Comparison of ENCODE assay signal across 25 mouse cellular contexts in the genomic region with DNA sequence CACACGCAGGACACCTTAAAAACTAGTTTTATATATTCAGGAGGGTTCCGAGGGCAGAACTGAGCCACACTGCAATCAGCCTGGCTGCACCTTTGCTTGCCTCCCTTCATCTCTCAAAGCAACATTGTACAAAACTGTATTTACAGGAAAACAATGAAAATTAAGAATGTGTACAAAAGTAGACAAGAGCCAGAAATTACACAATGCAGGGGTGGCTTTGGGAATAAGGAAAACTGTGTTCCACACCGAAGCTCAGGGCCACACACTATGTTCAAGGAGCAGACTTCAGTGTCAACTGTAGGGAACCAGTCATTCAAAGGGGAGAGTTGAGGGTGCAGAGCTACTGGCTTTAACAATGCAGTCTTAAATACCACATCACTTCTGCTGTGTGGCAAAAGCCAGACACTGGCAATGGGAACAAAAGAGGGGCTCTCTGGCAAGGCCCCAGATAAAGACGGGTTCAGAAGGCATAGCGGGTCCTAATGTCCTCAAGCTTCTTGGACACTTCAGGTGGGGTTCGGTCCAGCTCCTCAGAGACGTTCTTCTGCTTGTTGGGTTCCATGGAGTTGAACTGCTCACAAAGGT. TPM values are rescaled to one million over a fixed set of nuclear protein-coding genes. Genes with fewer than 3 reads are reported as not detected.
DNase-seq lines count a peak whose midpoint lies in the region; ATAC-seq and TF ChIP-seq lines count a peak whose summit lies in the region.
"Had no signal": no experiment of that assay in that cellular context is flagged by ENCODE, and none has a peak within 500 bp of the region (broad histone marks: within the 10 kb centered on the region; RNA-seq: fewer than 3 reads in every experiment).

No protein-coding gene starts in this region.

- 83% methylated on average over 7 of the region's 7 CpGs for WGBS in heart, embryonic 15.5 days
- 79% methylated on average over 7 of the region's 7 CpGs for WGBS in kidney, postnatal 0 days
- WGBS in stomach, embryonic 16.5 days: 82% methylated on average over 7 of the region's 7 CpGs

- H3K9me3 ChIP-seq in heart, embryonic 15.5 days (replicated peaks): no peaks in the 10 kb centered on the region
- H3K9me3 ChIP-seq in kidney, postnatal 0 days (replicated peaks; ENCODE audit: low read length): no peaks in the 10 kb centered on the region
- no peaks in the 10 kb centered on the region for H3K9me3 ChIP-seq in stomach, embryonic 16.5 days (replicated peaks; ENCODE audit: control insufficient read depth, low read length)
- H3K9me3 ChIP-seq: forebrain, embryonic 12.5 days; hindbrain, embryonic 10.5 days; liver, embryonic 15.5 days; lung, embryonic 15.5 days; megakaryocyte, embryonic 14.5 days; midbrain, embryonic 12.5 days; neural tube, embryonic 12.5 days had no signal

- no peak overlapping the region for H3K9ac ChIP-seq in heart, embryonic 15.5 days
- no peak overlapping the region for H3K9ac ChIP-seq in kidney, postnatal 0 days (ENCODE audit: low read depth, low read length)
- H3K9ac ChIP-seq in stomach, embryonic 16.5 days (ENCODE audit: low read length): no peak overlapping the region
- H3K9ac ChIP-seq: forebrain, embryonic 12.5 days; liver, embryonic 15.5 days; lung, embryonic 15.5 days; midbrain, embryonic 12.5 days; neural tube, embryonic 12.5 days had no signal

- H3K4me1 ChIP-seq in heart, embryonic 15.5 days (replicated peaks): peaks cover 27% of the 10 kb centered on the region
- peaks cover 7% of the 10 kb centered on the region; the same call in 1 of the 2 replicates for H3K4me1 ChIP-seq in kidney, postnatal 0 days (replicated peaks; ENCODE audit: insufficient read depth, low read length)
- H3K4me1 ChIP-seq in brown adipose tissue, adult 24 weeks (ENCODE audit: control insufficient read depth, insufficient read depth, insufficient read length, low read length): peaks cover 20% of the 10 kb centered on the region
- H3K4me1 ChIP-seq in stomach, embryonic 16.5 days (ENCODE audit: control insufficient read depth, insufficient read depth, low read length): peaks cover 18% of the 10 kb centered on the region
- H3K4me1 ChIP-seq: forebrain, embryonic 12.5 days; liver, embryonic 15.5 days; midbrain, embryonic 12.5 days; neural tube, embryonic 12.5 days had no signal

- H3K4me3 ChIP-seq in heart, embryonic 15.5 days: no peak overlapping the region
- H3K4me3 ChIP-seq in kidney, postnatal 0 days (replicated peaks; ENCODE audit: low read depth, low read length): no peak overlapping the region
- H3K4me3 ChIP-seq in brown adipose tissue, adult 24 weeks (ENCODE audit: insufficient read depth, low read depth, low read length): no peak overlapping the region
- no peak overlapping the region for H3K4me3 ChIP-seq in stomach, embryonic 16.5 days (replicated peaks; ENCODE audit: low read length)
- H3K4me3 ChIP-seq: forebrain, embryonic 12.5 days; hindbrain, embryonic 10.5 days; liver, embryonic 15.5 days; lung, embryonic 15.5 days; megakaryocyte, embryonic 14.5 days; midbrain, embryonic 12.5 days; myocyte; neural tube, embryonic 12.5 days had no signal

- H3K27me3 ChIP-seq in heart, embryonic 15.5 days: no peaks in the 10 kb centered on the region
- no peaks in the 10 kb centered on the region for H3K27me3 ChIP-seq in kidney, postnatal 0 days (ENCODE audit: insufficient read depth, low read length)
- H3K27me3 ChIP-seq in stomach, embryonic 16.5 days (ENCODE audit: control insufficient read depth, insufficient read depth, low read length): no peaks in the 10 kb centered on the region
- H3K27me3 ChIP-seq: forebrain, embryonic 12.5 days; liver, embryonic 15.5 days; lung, embryonic 15.5 days; megakaryocyte, embryonic 14.5 days; midbrain, embryonic 12.5 days; neural tube, embryonic 12.5 days had no signal

- no peak for DNase-seq in heart, adult 9 months (ENCODE audit: low spot score in 2 of 2)
- no peak for DNase-seq in kidney, postnatal 0 days (ENCODE audit: low spot score)
- DNase-seq in kidney, postnatal 4 days: no peak
- DNase-seq in thymus, postnatal 10 days (ENCODE audit: low spot score in 2 of 2): no peak
- DNase-seq: B cell, adult 2 months; cerebellum, adult 2 months; cerebellum, postnatal 14 days; gastrocnemius, postnatal 36 days; kidney, adult 18-20 months; right cerebral cortex, adult 18-20 months; spleen, adult 18-20 months; thymus, postnatal 14 days had no signal

- peak overlapping the region; percentile 10; the same call in 1 of the 2 replicates for H3K27ac ChIP-seq in heart, embryonic 15.5 days
- peak overlapping the region; percentile 47 for H3K27ac ChIP-seq in kidney, postnatal 0 days
- H3K27ac ChIP-seq in brown adipose tissue, adult 24 weeks (replicated peaks; ENCODE audit: low read depth, low read length): peak overlapping the region; percentile 20; the same call in 1 of the 2 replicates
- H3K27ac ChIP-seq in stomach, embryonic 16.5 days (ENCODE audit: low read length): 0 out of 2 replicates have a peak overlapping the region, but pooled peaks have one; percentile 4
- H3K27ac ChIP-seq: forebrain, embryonic 12.5 days; hindbrain, embryonic 10.5 days; liver, embryonic 15.5 days; lung, embryonic 15.5 days; midbrain, embryonic 12.5 days; neural tube, embryonic 12.5 days had no signal

- no peak for TF ChIP-seq CTCF in kidney, postnatal 0 days (IDR thresholded peaks at IDR 0.05; ENCODE audit: low read depth)

- H3K36me3 ChIP-seq in heart, embryonic 15.5 days: peaks cover 66% of the 10 kb centered on the region
- peaks cover 58% of the 10 kb centered on the region for H3K36me3 ChIP-seq in kidney, postnatal 0 days (ENCODE audit: insufficient read depth, low read length)
- H3K36me3 ChIP-seq in stomach, embryonic 16.5 days (ENCODE audit: control insufficient read depth, insufficient read depth, low read length): peaks cover 22% of the 10 kb centered on the region

- H3K4me2 ChIP-seq in heart, embryonic 15.5 days: no peak overlapping the region
- H3K4me2 ChIP-seq in kidney, postnatal 0 days (ENCODE audit: low read length): no peak overlapping the region
- no peak overlapping the region for H3K4me2 ChIP-seq in stomach, embryonic 16.5 days (ENCODE audit: low read depth, low read length)
- H3K4me2 ChIP-seq: forebrain, embryonic 12.5 days; liver, embryonic 15.5 days; lung, embryonic 15.5 days; midbrain, embryonic 12.5 days; neural tube, embryonic 12.5 days had no signal

- ATAC-seq in heart, embryonic 15.5 days (replicated peaks; ENCODE audit: insufficient number of reproducible peaks, insufficient read depth, low FRiP score, low read depth): no peak
- ATAC-seq in kidney, postnatal 0 days (replicated peaks; ENCODE audit: low FRiP score, low read depth): no peak
- no peak for ATAC-seq in stomach, embryonic 16.5 days (ENCODE audit: insufficient read depth, low FRiP score)
- ATAC-seq: hindbrain, embryonic 16.5 days had no signal

RNA-seq across cellular contexts. Expression of a gene that starts 4.8 kb away (rescaled TPM):
- polyA plus RNA-seq in heart, embryonic 15.5 days (2015; fragmentation: Nextera tagmentation; extraction: Ambion mirVana): 0.94 and 1.6 TPM in 2 replicates
- polyA plus RNA-seq in kidney, postnatal 0 days (2015; fragmentation: Nextera tagmentation; extraction: Ambion mirVana): 5.2 and 7.5 TPM in 2 replicates
- 3.6 and 6.1 TPM in 2 replicates for polyA plus RNA-seq in brown adipose tissue, adult 24 weeks (2012; ENCODE audit: insufficient read depth, insufficient read length, missing spikeins)
- 2.9 and 5.0 TPM in 2 replicates for polyA plus RNA-seq in stomach, embryonic 16.5 days (2015; fragmentation: Nextera tagmentation; extraction: Ambion mirVana)
- polyA plus RNA-seq: limb, embryonic 11.5 days had no signal

RNA-seq across cellular contexts. Expression of a gene that starts 35.8 kb away (rescaled TPM):
- 53.9 and 60.1 TPM in 2 replicates for polyA plus RNA-seq in heart, embryonic 15.5 days (2015; fragmentation: Nextera tagmentation; extraction: Ambion mirVana)
- polyA plus RNA-seq in kidney, postnatal 0 days (2015; fragmentation: Nextera tagmentation; extraction: Ambion mirVana): 47.2 and 57.3 TPM in 2 replicates
- polyA plus RNA-seq in brown adipose tissue, adult 24 weeks (2012; ENCODE audit: insufficient read depth, insufficient read length, missing spikeins): 52.6 and 53.8 TPM in 2 replicates
- 70.3 and 71.5 TPM in 2 replicates for polyA plus RNA-seq in stomach, embryonic 16.5 days (2015; fragmentation: Nextera tagmentation; extraction: Ambion mirVana)

RNA-seq across cellular contexts. Expression of a gene that starts 36.0 kb away (rescaled TPM):
- polyA plus RNA-seq in heart, embryonic 15.5 days (2015; fragmentation: Nextera tagmentation; extraction: Ambion mirVana): 65.1 and 85.4 TPM in 2 replicates
- 80.1 and 89.4 TPM in 2 replicates for polyA plus RNA-seq in kidney, postnatal 0 days (2015; fragmentation: Nextera tagmentation; extraction: Ambion mirVana)
- polyA plus RNA-seq in brown adipose tissue, adult 24 weeks (2012; ENCODE audit: insufficient read depth, insufficient read length, missing spikeins): 8.6 and 13.7 TPM in 2 replicates
- polyA plus RNA-seq in stomach, embryonic 16.5 days (2015; fragmentation: Nextera tagmentation; extraction: Ambion mirVana): 128 and 131 TPM in 2 replicates
